Mouse (Mus musculus) lung, postnatal 0 days (tissue): ENCODE results near the gene Ston2.

Source experiments
- CTCF ChIP-seq: IDR thresholded peaks from 2 replicates; pipeline ENCODE4 v1.5.1; 2016; ENCODE audit warnings: antibody characterized with exemption, mild to moderate bottlenecking
- EP300 ChIP-seq: IDR thresholded peaks from 2 replicates; pipeline ENCODE4 v1.6.1; 2016; ENCODE audit warnings: antibody characterized with exemption, mild to moderate bottlenecking, control low read depth

- TF ChIP-seq CTCF (no peak), EP300 (no peak)
These were observed 20.7 kb upstream of the Ston2 start for GRCm38 (mm10) chr12:91808911-91809310.
